Mouse (Mus musculus) neural tube, embryonic 15.5 days (tissue): ENCODE data around the gene Cbfb. TPM values are rescaled to one million over a fixed set of nuclear protein-coding genes. Genes with fewer than 3 reads are reported as not detected.

Experiments used
- ATAC-seq: fragments of 200-750 bp; cut with Nextera tagmentation; 2 replicates; pipeline ENCODE4 v1.8.0; 2017; ENCODE audit warnings: mild to moderate bottlenecking, moderate TSS enrichment, moderate library complexity; ENCODE audit not compliant: low FRiP score
- H3K27ac ChIP-seq: fragments of 300-500 bp; sonication (generic); replicated peaks from 2 replicates; pipeline ENCODE4 v1.5.1; 2015; ENCODE audit warnings: mild to moderate bottlenecking, inconsistent platforms
- H3K27me3 ChIP-seq: fragments of 300-500 bp; sonication (generic); replicated peaks from 2 replicates; pipeline ENCODE4 v1.6.1; 2015; ENCODE audit warnings: inconsistent platforms
- H3K36me3 ChIP-seq: fragments of 300-500 bp; sonication (generic); 2 replicates; pipeline ENCODE4 v1.6.1; 2015; ENCODE audit warnings: inconsistent platforms
- H3K4me1 ChIP-seq: fragments of 300-500 bp; sonication (generic); 2 replicates; pipeline ENCODE4 v1.6.1; 2015; ENCODE audit warnings: inconsistent platforms
- H3K4me2 ChIP-seq: fragments of 300-500 bp; sonication (generic); 2 replicates; pipeline ENCODE4 v1.6.1; 2015; ENCODE audit warnings: inconsistent platforms, mild to moderate bottlenecking, moderate library complexity
- H3K4me3 ChIP-seq: fragments of 300-500 bp; sonication (generic); replicated peaks from 2 replicates; pipeline ENCODE4 v1.5.1; 2015; ENCODE audit warnings: mild to moderate bottlenecking, inconsistent platforms
- H3K9ac ChIP-seq: fragments of 300-500 bp; sonication (generic); replicated peaks from 2 replicates; pipeline ENCODE4 v1.6.1; 2015; ENCODE audit warnings: mild to moderate bottlenecking, inconsistent platforms
- H3K9me3 ChIP-seq: fragments of 300-500 bp; sonication (generic); replicated peaks from 2 replicates; pipeline ENCODE4 v1.6.1; 2016; ENCODE audit warnings: inconsistent platforms
- WGBS: fragments of 180-500 bp; shearing (Covaris S2); methylation state at CpG from one replicate; pipeline ENCODE4 v1.1.7; 2015; ENCODE audit warnings: mixed read lengths; 5-methylcytosine and 5-hydroxymethylcytosine counted together
- polyA plus RNA-seq: library from polyadenylated mRNA; unstranded; fragments of >200 nt; fragmentation: Nextera tagmentation; extraction: Ambion mirVana; gene quantifications from 2 replicates; pipeline ENCODE4 v1.2.1, GENCODE M21; 2015

Gene Cbfb
- polyA plus RNA-seq, 1 experiment from 2014 or later = 34.0 TPM

DNA sequence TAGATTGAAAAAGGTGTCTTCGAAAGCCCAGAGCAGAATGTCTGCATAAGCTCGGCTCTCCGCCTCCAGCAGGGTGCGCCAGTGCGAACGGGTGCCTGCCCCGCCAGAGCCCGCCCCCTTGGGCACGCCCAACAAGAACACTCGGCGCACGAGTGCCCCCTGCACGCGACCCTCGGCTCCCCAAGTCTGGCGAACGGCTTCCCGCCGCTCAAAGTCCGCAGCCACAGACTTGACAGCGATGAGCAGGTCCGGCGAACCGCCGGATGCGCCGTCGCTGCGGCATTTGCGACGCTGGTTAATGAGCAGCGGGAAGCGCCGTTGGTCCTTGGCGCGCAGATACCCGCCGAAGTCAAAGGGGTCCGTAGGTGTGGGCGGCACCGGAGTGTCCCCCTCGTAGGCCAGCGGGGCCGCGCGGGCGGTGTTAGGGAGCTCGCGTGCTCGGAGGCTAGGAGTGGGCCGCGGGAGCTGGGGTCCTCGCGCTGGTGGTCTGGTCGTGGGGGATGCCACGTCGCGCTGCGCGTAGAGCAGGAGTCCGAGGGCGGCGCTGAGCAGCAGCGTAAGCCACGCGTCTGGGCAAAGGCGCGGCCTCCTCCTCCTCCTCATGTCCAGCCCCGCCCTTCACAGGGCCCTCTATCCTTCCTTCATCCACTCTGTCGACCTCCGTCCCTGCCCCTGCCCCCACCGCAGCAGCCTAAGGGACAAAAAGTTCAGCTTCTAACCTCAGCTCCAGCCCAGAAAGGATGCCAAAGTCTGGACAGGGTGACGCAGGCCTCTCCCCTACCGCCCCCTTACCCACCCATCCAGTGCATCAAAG, 83.9 kb downstream of the Cbfb start:
- peaks cover 36% of the 10 kb centered on the region for H3K27me3 ChIP-seq

DNA sequence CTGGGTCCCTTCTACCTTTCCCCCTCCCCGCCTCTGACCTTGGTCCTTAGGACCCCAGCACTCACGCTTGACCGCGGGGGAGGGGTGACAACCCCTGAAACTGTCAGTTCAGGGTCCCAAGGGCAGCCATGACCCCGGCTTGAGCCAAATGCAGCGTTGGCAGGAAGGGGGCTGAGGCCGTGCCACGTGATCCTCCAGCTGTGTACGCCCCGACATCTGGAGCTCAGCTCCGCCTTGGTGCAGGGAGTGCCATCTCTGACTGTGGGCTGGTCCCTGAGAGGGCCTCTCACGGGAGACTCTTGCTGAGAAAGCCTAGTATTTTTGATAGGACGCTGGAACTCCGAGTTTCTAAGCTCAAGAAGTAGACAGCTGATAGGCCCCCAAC, 84.5 kb downstream of the Cbfb start, which contains the start of gene B3gnt9:
TSS of gene B3gnt9 (minus strand) at position 188 of the 385 bp plus-strand sequence.
- Histone ChIP-seq H3K9ac (peak within 1 kb of the TSS; percentile 73), H3K4me3 (peak within 1 kb of the TSS; percentile 64), H3K4me1 (peaks cover 37% of the 10 kb centered on the region), H3K9me3 (no peaks in the 10 kb centered on the region), H3K4me2 (peak within 1 kb of the TSS; percentile 97), H3K36me3 (peaks cover 27% of the 10 kb centered on the region), H3K27me3 (peaks cover 41% of the 10 kb centered on the region), H3K27ac (peak within 1 kb of the TSS; percentile 85)
- under 1% methylated on average over 14 of the region's 14 CpGs for WGBS
- ATAC-seq = peak; percentile 34; the same call in 1 of the 2 replicates

More for the DNA sequence above, 83.9 kb downstream of the Cbfb start:
- Histone ChIP-seq H3K36me3 (peaks cover 33% of the 10 kb centered on the region), H3K9ac (peak overlapping the region; percentile 73), H3K9me3 (no peaks in the 10 kb centered on the region), H3K4me2 (peak overlapping the region; percentile 97), H3K27ac (peak overlapping the region; percentile 85), H3K4me3 (peak overlapping the region; percentile 64), H3K4me1 (peaks cover 31% of the 10 kb centered on the region)
- WGBS = under 1% methylated on average over 74 of the region's 74 CpGs
- ATAC-seq = peak; percentile 85

DNA sequence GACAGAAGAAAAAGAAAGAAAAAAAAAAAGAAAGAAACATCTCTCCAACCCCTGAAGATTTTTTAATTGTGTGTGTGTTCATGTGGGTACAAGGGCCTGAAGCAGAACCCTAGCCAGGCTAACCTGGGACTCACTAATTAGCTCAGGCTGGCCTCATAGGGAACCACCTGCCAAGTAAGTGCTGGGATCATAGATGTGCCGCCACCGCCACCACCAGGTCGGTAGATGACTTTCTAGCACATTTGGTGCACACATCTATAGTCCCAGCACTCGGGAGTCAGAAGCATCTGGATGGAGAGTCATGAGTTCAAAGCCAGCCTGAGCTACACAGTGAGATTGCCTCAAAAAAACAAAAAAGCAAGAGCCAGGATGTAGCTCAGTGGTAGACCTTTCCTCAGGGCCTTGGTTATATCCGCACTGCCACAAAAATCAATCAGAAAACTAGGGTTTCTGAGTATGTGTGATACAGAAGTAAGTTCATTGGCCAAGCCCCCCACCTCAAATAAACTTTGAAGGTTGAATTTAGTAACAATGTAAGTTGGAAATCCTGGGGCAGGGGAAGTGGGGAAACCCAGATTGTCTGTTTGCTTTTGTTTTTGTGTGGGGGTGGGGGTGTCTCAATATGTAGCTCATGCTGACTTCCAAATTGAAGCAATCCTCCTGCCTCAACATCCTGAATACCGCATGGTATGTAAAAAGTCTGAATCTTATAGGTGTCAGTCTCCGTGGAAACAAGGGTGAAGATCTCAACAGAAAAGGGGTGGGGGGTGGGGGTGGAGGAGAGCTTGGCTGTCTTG, 87.0 kb downstream of the Cbfb start:
- 70% methylated on average over 7 of the region's 7 CpGs for WGBS
- no peak overlapping the region for H3K4me3 ChIP-seq
- peaks cover 63% of the 10 kb centered on the region for H3K27me3 ChIP-seq
- H3K9ac ChIP-seq = no peak overlapping the region
- no peak for ATAC-seq
- H3K36me3 ChIP-seq = 0 out of 2 replicates have a peak, but pooled peaks cover 4% of the 10 kb centered on the region
- H3K27ac ChIP-seq = no peak overlapping the region
- no peak overlapping the region for H3K4me2 ChIP-seq
- peaks cover 38% of the 10 kb centered on the region for H3K4me1 ChIP-seq
- no peaks in the 10 kb centered on the region for H3K9me3 ChIP-seq

DNA sequence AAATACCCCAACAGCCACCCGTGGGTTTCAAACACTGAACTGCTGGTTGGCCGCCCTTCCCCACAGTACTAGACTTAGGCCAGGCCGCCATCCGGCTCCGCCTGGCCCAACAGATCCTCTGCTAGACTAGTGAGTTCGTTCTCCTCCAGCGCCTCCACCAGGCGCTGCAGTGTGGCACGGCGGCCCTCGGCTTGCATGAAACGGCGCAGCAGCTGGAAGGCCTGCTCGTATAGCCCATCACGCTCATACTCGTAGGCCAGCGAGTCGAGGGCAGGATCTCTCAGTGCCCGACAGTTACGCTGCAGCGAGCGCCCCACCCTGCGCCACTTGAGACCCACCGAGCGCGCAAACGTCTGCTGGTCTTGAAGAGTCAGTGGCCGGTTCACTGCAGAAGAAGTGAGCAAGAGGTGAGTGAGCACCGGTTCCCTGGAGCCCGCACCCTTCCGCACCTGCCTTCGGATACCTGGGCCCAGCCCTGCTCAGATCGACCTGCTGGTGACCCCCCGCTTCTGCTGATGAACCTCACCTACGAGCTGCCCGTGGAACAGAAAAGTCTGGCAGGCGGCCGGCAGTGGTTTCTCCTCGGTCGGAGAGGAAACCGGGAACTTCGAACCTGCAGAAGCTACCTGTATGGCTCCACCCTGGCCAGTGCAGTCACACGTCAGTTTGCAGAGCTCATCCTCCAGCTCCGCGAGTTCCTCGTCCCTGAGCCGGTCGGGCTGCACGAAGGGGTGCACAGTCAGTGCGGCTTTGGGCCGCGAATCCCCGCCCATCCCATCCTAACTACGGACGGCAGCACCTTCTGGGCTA, 88.6 kb downstream of the Cbfb start:
- peak overlapping the region; percentile 18; the same call in 1 of the 2 replicates for H3K9ac ChIP-seq
- ATAC-seq = peak; percentile 20; the same call in 1 of the 2 replicates
- H3K27me3 ChIP-seq = peaks cover 77% of the 10 kb centered on the region

DNA sequence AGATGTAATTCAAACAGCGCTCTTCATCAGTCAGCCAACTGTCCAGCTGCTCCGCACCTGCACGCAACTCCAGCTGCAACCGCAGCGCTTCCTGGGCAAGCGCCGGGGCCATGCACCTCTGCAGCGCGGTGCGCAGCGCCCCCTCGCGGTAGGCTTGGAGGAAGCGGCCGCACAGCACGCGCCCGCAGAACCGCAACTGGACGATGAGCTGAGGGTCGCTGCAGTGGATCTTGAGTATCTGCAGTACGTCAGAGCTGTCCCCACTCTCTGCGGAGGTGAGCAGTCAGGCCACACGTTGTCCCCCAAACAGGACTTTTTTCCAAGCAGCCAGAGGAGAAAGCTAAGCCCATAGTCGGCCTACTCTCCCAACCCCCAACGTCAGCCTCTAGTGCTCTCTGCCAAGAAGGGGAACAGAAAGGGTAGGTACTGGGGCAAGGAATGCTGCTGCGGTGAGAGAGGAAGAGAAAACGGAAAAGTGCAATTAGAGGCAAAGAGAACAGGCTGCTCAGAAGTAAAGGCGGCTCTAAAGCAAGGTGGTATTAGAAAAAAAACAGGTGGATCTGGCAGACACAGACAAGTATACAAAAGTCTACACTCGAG, 89.3 kb downstream of the Cbfb start:
- 3% methylated on average over 30 of the region's 30 CpGs for WGBS
- peak; percentile 62; the same call in 1 of the 2 replicates for ATAC-seq

More for the DNA sequence above, 88.6 kb downstream of the Cbfb start:
- Histone ChIP-seq H3K4me3 (peak overlapping the region; percentile 41), H3K36me3 (no peaks in the 10 kb centered on the region), H3K4me1 (peaks cover 35% of the 10 kb centered on the region), H3K9me3 (no peaks in the 10 kb centered on the region), H3K4me2 (peak overlapping the region; percentile 82), H3K27ac (no peak overlapping the region)
- 4% methylated on average over 55 of the region's 55 CpGs for WGBS

DNA sequence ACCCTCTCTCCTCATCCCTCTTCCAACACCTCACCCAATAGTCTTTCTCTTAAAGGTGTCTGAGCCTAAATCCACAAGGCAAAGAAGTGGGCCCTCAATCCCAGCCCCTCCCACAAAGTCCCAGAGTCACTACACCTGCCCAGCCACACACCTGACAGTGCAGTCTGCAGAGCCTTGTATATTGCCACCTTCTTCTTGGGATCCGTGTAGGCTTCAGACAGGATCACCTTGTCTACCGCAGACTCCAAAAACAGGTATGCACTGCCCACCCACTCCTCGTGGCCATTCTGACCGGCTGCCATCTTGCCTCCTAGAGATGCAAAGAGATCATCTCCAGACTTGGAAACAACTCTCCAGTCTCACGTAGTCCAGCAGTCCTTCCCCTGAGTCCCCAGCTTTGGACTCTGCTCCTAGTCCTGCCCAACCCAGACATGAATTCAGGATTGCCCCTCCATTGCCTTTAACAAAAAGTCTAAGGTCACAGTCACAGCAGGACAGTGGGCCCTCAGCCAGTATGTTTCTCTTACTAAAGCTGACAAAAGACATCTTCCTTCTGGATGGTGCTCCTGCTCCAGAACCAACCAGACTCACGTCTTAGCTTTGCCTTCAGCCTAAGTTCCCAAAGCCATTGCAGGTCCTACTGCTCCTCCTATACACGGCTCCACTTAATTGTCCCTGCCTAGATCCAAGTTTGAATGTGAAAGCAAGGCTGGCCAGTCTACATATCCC, 90.1 kb downstream of the Cbfb start:
- WGBS = 67% methylated on average over 7 of the region's 7 CpGs
- peaks cover 87% of the 10 kb centered on the region for H3K27me3 ChIP-seq
- no peaks in the 10 kb centered on the region for H3K9me3 ChIP-seq
- H3K4me3 ChIP-seq = no peak overlapping the region
- H3K9ac ChIP-seq = no peak overlapping the region
- peaks cover 32% of the 10 kb centered on the region for H3K4me1 ChIP-seq
- no peaks in the 10 kb centered on the region for H3K36me3 ChIP-seq
- no peak for ATAC-seq
- no peak overlapping the region for H3K27ac ChIP-seq
- no peak overlapping the region for H3K4me2 ChIP-seq

More for the DNA sequence above, 89.3 kb downstream of the Cbfb start:
- Histone ChIP-seq H3K4me1 (peaks cover 34% of the 10 kb centered on the region), H3K36me3 (no peaks in the 10 kb centered on the region), H3K27me3 (peaks cover 83% of the 10 kb centered on the region), H3K9me3 (no peaks in the 10 kb centered on the region), H3K4me2 (peak overlapping the region; percentile 82), H3K27ac (no peak overlapping the region), H3K4me3 (peak overlapping the region; percentile 41), H3K9ac (peak overlapping the region; percentile 18; the same call in 1 of the 2 replicates)

DNA sequence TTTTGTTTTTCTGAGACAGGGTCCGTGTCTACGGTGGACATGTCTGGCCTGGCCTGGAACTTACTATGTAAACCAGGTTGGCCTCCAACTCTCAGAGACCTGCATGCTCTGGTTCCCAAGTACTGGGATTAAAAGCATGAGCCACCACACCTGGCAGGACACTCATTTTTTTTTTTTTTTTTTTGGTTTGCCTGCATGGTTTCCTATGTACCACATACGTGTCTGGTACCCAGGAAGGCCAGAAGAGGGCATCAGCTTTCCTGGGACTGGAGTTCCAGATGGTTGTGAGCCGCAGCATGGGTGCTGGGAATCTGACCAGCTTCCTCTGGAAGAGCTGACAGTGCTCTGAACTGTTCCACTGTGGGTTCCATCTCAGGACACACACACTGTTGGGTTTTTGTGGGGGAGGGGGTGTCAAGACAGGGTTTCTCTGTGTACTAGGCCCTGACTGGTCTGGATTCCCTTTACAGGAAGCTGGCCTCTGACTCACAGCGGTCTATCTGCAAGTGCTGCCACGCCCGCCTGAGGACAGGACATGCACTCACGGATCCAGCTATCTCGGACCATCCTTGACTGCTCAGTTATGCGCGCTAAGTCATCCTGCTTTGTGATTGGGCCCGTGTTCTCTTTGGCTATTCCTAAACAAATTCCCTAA, 91.0 kb downstream of the Cbfb start:
- peaks cover 87% of the 10 kb centered on the region for H3K27me3 ChIP-seq
- 86% methylated on average over 12 of the region's 12 CpGs for WGBS
- H3K4me2 ChIP-seq = no peak overlapping the region
- ATAC-seq = no peak
- no peak overlapping the region for H3K27ac ChIP-seq
- no peak overlapping the region for H3K4me3 ChIP-seq
- H3K9me3 ChIP-seq = no peaks in the 10 kb centered on the region
- no peaks in the 10 kb centered on the region for H3K36me3 ChIP-seq
- peaks cover 32% of the 10 kb centered on the region for H3K4me1 ChIP-seq
- no peak overlapping the region for H3K9ac ChIP-seq

DNA sequence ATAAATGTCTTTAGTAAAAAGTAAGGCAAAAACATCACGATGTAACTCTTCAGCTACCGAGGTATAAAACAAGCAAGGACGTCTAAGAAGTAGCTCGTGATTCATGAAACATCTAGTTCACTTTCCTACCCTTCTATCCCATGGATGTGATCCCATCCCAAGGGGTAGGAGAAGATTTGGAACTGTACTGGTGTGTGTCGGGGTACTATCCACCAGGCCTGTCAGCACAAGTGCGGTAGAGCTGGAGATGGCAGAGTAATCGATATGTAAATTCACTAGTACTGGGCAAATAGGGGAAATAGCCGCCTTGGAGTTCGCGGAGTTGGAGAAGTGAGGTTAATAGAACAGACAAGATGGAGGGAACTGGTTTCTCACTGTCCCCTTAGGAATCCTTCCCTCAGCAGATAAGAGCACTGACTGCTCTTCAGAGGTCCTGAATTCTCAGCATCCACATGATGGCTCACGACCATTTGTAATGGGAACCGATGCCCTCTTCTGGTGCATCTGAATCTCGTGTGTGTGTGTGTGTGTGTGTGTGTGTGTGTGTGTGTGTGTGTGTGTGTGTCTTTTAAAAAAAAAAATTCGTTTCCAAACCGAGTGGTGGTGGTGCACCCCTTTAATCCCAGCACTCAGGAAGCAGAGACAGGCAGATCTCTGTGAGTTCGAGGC, 92.9 kb downstream of the Cbfb start:
- Histone ChIP-seq H3K4me1 (peaks cover 45% of the 10 kb centered on the region), H3K27me3 (peaks cover 91% of the 10 kb centered on the region), H3K27ac (no peak overlapping the region), H3K36me3 (no peaks in the 10 kb centered on the region), H3K4me3 (peak overlapping the region; percentile 64), H3K9me3 (no peaks in the 10 kb centered on the region), H3K4me2 (0 out of 2 replicates have a peak overlapping the region, but pooled peaks have one; percentile 92), H3K9ac (no peak overlapping the region)
- 41% methylated on average over 16 of the region's 16 CpGs for whole genome bisulfite sequencing
- ATAC-seq = no peak

DNA sequence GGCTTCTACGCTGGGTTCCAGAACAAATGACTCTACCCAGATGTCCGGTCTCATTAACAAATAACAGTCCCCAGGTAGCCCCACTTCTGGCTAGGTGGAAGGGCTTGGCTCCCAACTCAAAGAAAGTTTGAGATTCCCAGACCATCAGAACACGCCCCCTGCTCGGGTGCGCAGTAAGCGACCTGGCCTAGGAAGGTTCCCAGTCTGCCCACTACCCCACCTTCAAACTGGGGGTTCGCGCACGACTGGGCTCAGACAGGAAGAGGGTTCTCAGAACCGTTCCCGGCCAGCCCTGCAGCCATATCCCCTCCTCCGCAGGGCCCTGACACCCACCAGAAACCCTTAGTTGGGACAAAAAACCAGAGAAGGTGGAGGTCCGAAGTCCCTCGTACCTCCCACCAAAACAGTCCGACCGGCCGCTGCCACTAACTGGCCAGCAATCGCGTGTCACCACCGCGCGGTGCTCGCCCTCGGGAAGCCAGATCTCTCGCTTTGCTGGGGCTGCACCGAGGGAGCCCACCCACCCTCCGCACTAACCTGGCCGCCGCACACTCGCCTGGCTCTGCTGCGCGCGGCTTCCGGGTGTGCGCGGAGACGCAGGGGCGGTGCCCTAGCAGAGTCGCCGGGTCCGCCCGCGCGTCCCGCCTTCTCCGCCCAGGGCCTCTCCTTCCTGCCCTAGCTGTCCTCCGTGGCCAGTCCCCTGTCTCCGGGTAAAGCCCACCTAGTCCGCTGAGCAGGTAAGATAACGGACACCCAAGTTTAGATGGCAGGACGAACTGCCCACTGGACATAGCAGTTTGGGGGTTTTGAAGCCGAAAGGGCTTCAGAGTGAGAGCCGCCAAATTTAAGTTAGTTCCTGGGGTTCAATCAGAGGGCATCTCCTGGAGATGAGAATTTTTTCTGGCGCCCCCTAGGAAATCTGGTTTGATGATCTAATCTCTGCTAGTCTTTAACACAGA, 93.8 kb downstream of the Cbfb start, which contains the start of the genes Tradd and Fbxl8:
TSS of gene Tradd (minus strand) at position 586 of the 959 bp plus-strand sequence.
TSS of gene Fbxl8 (plus strand) at position 625 of the 959 bp plus-strand sequence.
- Histone ChIP-seq H3K4me2 (peak within 1 kb of the TSS; percentile 92), H3K4me1 (peaks cover 45% of the 10 kb centered on the region), H3K4me3 (peak within 1 kb of the TSS; percentile 64), H3K9me3 (no peaks in the 10 kb centered on the region), H3K9ac (peak within 1 kb of the TSS; percentile 49), H3K36me3 (no peaks in the 10 kb centered on the region), H3K27me3 (peaks cover 90% of the 10 kb centered on the region), H3K27ac (no peak within 1 kb of the TSS)
- ATAC-seq = no peak
- under 1% methylated on average over 54 of the region's 54 CpGs for WGBS
